Mouse (Mus musculus) adrenal gland, adult (tissue): Measurements from ENCODE around the gene Sod1.
"Not testable (repeated sequence)": the region's sequence is repeated elsewhere in the genome, so short reads cannot be mapped to it uniquely, and the experiment has no call there.

Source experiments
- DNase-seq, 2 experiments: peaks; one replicate each; pipeline ENCODE4 v3.0.0; 2022 to 2023; ENCODE audit warnings: low spot score in 1 of 2; ENCODE audit not compliant: inconsistent age in 2 of 2

The Sod1 gene

DNA sequence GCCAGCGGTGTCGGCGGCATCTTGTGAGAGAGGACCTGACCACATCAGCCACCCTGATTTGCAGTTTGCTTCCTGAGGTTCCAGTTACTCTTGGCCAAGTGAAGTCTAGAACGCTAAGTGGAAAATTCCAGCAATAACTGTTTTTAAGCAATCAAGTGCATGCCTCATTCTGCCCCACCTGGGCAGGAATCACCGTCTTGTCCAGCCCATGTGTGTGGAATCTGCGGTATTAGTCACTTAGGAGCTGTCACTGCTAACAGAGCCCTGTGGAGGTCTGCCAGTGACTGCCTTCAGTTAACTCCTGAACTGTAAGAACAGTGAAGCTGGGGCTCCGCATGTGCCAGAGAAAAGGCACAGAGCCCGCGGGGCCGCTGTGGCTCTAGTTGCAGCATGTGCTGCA, 9.8 kb upstream of the Sod1 start:
- DNase-seq, result no peak

DNA sequence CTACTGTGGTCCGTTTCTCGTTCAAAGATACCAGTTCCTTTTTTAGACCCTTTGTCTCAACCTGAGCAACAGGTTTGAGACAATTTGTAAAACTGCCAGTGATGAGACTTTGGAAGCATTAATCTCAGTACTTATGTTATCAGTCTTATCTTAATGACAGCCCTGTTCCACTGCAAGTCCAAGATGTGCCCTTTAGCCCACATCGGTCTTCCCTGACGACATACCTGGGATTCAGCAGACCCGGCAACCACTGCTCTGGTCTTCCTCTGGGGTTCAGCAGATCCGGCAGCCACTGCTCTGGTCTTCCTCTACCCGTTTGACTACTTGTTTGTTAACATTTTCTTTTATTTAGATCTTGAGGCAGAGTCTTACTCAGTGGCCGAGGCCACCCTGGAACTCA, 8.8 kb upstream of the Sod1 start:
- no peak for DNase-seq

DNA sequence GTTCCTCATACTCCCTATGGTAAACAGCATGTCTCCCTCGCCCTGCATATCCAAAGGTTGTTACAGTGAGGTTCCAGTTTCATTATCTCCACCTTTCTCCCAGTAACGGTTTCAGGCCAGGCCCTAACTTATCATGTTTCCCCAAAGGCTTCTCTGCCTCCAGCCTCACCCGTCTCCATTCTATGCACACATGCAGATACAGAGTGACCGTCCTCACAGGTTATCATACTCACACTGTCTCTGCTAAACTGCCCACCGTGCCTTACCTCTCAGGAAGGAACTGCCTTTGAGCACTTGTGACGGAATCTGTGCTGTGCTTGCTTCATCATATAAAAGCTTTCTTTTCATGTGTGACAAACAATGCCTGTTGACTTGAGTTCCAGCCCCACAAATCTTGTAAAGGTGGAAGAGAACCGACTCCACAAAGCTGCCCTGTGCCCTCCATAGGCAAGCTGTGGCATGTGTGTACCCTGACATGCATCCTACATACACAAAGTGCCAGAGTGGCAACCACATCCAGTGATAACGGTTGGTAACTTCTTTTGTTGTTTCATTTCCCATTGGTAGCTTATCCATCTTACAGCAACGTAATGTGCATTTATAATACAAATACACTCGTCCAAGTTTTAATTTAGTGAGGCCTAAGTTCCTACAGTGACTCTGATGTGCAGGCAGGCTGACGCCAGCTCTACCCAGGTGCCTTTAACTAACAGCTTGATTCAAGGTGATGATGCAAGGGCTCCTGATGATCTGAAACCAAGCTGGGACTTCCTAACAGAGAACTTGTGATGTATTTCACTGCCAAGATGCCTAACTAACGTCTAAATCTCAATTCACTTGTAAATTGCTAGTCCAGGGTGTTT, 6.8 kb upstream of the Sod1 start:
- DNase-seq, result no peak

DNA sequence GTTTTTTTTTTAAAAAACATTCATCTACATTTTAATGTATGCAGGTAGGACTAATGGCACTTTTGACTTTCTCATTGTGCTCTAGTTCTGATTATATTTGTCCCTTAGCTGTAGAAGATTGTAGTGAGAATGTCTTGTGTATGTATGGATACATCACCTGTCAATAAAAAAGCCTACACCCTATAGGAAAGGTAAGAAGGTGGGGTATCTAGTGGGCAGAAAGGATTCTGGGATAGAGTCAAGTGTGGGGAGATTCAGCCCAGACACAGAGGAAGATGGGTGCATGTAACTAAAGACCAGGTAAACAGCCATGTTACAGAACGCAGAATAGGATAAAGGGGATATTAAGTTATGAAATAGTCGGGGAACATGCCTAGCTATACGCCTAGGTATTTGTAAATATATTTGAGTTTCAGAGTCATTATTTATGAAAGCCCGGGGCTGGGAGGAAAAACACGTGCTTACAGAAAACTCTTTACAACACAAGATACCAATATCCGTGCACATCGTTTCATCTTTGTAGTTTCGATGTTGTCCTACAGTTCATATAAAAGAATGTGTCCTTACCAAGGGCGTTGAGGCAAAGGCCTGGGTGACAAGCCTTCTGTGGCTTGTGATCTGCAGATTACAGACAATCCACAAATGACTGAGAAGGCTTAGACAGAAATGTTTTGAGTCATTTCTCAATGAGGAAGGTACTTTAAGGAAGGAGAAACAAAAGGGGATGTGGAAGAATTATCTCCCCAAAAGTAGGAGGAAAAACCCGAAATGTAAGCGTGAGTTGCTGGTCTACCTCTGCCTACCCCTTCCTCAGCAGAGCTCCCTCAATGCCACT, 5.6 kb upstream of the Sod1 start:
- DNase-seq, result no peak

DNA sequence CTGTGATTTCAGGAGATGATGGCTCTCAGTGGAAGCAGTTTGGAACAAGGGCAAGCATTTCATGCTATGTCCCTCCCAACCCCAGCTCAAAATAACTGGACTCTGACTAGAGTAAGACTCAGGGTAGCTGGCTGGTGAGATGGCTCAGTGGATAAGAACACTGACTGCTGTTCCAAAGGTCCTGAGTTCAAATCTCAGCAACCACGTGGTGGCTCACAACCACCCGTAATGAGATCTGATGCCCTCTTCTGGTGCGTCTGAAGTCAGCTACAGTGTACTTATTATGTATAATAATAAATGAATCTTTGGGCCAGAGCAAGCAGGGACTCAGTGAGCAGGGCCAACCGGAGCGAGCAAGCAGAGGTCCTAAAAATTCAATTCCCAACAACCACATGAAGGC, 4.7 kb upstream of the Sod1 start:
- not testable (repeated sequence) for DNase-seq

DNA sequence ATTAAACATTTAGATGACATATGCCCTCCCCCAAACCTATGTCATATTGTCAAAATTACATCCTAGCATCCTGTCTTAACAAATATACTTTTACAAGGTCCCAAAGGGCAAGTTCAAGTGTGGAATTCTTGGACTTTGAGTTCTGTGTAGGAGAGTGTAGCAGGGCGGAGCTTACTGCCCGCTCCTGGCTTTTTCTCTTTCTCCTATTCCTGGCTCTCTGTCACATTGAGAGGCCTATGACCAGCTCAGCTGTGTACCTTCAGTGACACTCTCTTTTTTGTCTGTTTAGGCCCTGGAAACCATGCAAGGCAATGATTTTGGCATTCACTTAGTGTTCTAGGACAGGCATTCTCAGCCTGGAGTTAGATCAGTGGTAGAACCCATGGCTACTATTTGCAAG, 4.1 kb upstream of the Sod1 start:
- no peak for DNase-seq

DNA sequence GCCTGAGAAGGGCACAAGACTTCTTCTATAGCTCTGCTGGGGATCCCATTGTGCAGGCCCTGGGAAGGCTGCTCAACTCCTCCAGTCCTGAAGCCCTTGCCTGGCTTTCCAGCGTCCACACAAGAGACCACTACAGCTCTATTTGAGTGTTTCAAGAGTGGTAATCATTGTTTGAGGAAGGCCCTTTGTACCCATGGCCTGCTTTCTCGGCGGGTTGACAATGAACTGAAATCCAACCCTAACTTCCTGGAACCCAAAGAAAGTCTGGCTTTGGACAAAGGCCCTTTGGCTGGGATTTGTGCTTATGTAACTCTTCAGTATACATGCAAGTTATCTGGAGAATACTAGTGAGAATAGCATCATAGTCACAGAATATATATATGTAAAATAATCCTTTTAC, 3.2 kb upstream of the Sod1 start:
- DNase-seq, result peak in 1 of 2 experiments; percentile 34

DNA sequence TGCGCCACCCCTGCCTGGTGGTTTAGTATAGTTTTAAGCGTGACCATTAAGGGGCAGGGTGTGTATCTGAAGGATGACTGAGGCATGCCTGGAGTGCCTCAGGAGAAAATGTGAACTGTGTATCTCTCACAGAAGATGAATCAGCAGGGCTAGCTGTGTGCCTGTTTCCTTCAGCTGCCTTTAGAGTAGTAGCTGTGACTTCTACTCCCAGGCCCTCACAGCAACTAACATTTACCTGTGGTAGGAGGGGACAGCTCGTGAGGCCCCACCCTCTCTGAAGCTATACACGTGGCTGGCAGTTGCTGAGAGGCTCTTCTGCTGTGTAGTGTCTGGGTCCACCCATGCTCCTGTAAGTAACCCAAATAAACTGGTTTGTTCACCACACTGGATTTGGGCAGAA, 2.6 kb upstream of the Sod1 start:
- no peak for DNase-seq

DNA sequence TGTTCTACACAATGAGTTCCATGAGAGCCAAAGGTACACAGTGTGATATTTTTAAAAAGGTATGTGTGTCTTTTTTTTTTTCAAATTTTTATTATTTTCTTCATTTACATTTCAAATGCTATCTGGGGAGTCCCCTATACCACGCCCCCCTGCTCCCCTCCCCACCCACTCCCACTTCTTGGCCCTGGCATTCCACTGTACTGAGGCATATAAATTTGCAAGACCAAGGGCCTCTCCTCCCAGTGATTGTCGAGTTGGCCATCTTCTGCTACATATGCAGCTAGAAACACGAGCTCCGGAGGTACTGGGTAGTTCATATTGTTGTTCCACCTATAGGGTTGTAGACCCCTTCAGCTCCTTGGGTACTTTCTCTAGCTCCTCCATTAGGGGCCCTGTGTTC, 1.1 kb upstream of the Sod1 start:
- not testable (repeated sequence) for DNase-seq

DNA sequence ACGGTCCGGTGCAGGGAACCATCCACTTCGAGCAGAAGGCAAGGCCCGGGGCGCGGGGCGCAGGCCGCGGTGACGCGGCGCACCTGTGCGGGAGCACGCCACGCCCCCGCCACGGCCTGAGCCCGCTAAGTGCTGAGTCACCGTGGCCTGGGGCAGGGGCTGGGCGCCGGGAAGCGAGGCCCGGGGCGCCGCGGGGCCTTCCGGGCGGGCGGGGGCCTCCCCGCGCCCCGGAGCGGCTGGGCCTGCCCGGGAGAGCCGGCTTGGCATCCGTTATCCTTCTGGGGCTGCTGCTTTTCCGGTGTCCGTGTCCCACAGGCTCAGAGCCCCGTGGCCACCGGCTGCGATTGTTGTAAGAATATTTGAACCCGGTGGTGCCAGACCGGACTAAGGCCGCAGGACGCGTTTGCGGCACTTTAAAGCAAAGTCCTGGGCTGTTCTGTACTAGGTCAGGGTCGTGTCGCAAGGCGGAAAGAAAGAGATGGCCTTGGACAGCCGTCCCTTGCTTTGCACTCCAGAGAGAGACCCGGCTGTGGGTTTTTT, 408 bp downstream of the Sod1 start:
- peak; percentile 89 to 93 for DNase-seq

DNA sequence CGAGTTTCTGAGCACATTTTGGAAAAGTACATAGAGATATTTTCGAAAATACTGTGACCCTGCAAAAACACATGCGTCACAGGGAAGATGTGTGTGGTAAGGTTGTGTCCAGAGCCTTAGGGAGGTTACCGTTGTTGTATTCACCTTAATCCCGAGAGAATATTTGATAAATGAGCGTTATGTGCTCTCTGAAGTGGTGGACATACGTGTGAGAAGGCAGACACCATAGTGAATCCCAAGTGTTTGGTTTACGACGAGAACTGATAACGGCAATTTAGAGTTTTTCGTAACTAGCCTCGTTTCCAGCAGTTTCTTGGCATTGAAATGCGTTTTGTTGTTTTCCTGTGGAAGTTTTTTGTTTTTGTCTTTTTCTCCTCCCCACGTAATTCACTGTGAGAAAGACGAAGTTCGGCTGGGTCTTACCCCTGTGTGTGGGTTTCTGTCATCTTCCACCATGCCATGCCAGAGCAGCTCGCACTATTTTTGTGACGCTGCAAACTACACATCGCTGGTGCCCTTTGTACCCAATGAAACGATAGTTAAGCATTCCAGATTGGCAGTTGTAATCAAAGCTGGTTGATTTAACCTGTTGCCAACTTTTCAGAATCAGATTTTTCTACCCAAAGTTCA, 1.0 kb downstream of the Sod1 start:
- DNase-seq, result peak; percentile 37 to 75

DNA sequence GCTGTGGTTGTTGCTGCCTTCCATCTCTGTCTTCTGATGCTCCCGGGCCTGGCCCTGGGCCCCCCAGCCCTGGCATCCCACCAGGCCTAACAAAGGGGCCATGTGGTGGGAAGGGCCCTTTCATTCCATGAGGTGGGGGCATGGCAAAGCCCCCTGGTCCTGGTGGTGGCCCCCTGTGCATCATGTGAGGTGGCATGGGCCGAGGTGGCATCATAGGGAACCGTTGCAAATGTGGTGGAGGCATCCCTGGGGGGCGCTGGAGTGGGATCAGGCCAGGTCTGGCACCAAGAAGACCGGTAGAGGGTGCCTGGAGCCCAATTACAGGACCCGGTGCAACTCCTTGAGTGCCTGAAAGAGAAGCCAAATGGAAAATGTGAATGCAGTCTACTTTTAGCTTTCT, 9.3 kb downstream of the Sod1 start:
- DNase-seq, result no peak

DNA sequence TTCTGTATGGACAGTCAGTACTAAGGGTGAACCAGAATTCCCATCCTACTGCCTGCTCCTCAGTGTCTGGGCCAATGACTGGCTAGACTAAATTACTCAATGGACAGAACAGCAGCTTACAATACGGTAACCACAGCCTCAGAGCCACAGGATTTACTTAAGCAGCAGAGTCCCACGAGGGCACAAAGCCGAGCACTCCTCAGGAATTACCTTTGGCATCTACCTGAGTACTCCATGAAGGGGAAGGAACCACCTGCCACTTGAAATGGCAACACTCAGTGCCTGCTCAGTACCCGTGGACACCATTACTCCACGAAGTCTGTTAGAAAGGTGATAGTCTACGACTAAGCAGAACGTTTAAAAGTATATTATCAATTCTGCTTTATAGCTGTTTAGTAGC, 10.7 kb downstream of the Sod1 start:
- no peak for DNase-seq

DNA sequence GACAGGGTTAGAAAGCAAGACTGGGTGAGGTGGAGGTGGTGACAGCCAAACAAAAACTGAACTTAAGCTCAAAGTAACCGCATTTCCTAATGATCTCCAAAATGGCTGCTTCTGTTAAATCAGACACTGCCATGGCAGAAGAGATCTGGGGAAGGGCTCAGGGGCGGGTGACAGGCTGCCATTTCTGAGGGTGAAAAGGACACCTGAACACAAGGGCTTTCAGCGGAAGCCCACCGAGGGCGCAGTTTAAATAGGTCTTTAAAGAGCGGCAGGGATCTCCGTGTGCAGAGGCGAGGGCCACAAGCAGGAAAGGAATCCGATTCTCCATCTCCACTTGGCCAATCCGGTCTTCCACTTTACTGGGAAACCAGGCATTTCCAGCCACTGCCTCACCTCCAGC, 13.1 kb downstream of the Sod1 start:
- DNase-seq, result no peak

DNA sequence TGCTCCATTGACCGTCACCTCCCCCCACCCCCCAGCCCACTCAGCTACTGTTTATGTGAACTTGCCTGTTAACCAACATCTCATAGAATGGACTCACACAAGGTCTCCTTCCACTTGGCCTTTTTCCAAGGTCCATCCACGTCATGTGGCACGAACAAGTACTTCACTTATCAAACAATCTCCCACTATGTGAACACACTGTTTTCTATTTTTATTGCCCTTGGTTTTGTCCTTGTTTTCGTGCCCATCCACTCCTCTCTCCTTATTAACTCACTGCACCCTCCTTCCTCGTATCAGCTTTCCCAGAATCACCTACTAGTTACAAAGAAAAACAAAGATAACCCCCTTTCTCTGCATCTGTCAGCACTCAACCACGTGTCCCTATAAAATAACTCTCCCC, 14.1 kb downstream of the Sod1 start:
- DNase-seq, result peak; percentile 74 to 92

DNA sequence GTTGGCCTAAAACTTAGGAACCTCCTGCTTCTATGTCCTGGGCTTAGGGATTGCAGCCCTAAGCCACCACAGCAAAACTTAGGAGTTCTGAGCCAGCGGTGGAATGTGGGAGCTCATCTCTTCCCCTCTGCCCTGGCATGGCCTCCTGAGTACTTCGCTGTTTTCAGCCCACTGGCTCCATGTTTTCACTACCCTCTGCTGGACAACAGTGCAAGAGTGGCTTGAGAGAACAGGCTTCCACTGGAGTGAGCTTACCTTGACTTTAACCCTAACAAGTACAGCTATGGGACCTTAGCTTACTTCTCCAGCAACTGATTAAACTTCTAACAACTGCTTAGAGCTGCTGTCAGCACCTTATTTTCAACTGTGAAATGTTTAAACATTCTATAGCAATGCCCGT, 14.6 kb downstream of the Sod1 start:
- DNase-seq, result no peak

DNA sequence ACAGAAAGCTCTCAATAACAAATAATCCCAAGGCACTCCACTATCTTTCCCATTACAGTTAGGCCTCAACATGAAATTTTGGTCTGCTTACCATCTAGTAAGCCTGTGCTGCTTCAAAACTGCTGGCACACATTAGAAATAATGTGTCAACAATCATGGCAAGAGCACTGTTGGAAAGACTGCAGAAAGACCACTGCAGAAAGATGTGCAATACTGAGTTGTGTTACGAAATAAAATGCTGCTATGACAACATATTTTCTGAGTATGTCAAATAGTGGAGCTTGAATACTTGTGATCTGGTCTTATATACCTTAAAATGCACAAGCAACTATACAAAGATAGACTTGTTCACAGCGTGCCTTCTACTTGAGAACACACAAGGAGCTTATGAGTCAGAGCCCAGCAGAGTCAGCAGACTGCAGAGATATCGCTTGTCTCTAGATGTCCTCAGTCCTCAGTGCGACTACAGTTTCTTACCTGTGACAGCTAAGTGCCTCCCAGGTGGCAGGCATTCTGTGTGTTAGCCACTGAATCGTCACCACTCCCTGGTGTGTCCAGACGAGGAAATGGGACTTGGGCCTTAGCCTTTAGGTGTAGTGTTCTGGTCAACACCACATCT, 18.7 kb downstream of the Sod1 start:
- DNase-seq, result no peak

DNA sequence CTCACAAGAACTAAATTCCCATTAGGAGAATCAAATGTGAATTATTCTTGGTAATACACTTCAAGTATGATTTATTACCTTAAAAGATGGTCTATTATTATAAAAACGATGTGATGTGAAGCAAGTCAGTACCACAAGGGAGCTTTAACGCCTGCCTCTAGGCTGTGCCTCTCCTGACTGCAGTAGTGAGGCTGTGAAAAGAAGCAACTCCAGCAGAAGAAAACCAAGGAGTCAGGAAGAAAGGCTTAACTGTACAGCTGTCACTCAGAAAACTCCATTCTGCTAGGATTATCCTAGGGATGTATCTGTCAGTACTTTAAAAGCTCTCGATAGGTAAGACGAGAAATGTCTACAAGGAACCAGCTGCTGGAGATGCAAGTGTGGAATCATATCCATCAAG, 21.3 kb downstream of the Sod1 start:
- DNase-seq, result no peak

DNA sequence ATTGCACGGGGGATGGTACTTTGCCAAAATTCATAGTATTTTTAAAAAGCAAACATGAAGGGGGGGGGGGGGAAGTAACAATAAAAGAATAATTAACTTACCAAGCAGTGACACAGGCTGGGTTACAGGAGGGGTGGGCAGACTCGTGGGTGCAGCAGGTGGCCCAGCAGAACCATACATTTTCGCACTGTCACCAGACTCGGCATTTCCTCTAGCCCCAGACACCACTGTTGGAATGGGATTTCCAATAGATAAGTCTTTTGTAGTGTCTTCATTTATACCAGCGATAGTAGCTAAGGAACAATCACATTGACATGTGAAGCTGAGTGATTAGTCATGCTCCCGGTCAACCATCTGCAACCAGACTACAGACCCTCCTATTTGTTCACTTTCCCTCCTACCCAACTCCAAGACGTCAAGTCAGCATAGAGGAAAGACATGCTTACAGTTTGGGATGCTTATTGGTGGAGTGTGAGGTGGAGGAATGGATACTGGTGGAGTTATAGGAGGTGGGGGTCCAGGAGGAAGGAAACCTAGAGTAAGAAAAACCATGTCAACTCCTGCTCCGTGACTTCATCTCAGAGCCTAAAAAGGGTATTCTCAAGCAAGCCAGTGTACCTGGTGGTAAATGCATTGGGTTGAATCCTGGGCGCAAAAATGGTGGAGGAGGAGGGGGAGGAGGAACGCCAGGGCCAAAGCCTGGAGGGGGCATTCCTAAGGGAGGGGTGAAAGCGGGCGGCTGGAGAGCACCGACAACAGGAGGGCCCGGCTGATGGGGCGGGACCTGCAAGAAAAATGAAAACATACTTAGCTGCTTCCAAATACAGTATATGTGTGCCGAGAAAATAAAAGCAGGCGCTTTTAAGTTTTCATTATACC, 22.1 kb downstream of the Sod1 start:
- DNase-seq, result no peak

DNA sequence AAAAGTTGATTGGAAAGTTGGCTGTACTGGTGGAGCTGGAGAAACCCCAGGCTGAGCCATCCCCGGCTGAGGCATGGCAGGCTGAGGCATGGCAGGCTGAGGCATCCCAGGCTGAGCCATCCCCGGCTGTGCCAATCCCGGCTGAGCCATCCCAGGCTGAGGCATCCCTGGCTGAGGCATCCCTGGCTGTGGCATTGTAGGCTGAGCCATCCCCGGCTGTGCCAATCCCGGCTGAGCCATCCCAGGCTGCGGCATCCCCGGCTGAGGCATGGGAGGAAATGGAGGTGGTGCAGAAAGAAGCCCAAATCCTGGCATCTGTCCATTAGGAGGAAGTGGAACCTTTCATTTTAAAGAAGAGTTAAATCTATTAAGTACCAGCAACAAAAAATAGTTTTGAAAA, 29.5 kb downstream of the Sod1 start:
- no peak for DNase-seq
